Mouse (Mus musculus) intestine, postnatal 0 days (tissue): Measurements from ENCODE around the gene Sh3kbp1. TPM values are rescaled to one million over a fixed set of nuclear protein-coding genes. Genes with fewer than 3 reads are reported as not detected.

ENCODE experiments used
- ATAC-seq: fragments of 200-750 bp; cut with Nextera tagmentation; 2 replicates; pipeline ENCODE4 v1.8.0; 2017; ENCODE audit warnings: mild to moderate bottlenecking, moderate TSS enrichment, moderate library complexity
- H3K27ac ChIP-seq: fragments of 300-500 bp; sonication (generic); 2 replicates; pipeline ENCODE4 v1.5.1; 2014; ENCODE audit warnings: mild to moderate bottlenecking, low read depth, low read length, moderate library complexity
- H3K27me3 ChIP-seq: fragments of 300-500 bp; sonication (generic); replicated peaks from 2 replicates; pipeline ENCODE4 v1.6.1; 2014; ENCODE audit warnings: low read length, mixed read lengths; ENCODE audit not compliant: control insufficient read depth, insufficient read depth
- H3K36me3 ChIP-seq: fragments of 300-500 bp; sonication (generic); 2 replicates; pipeline ENCODE4 v1.6.1; 2014; ENCODE audit warnings: mild to moderate bottlenecking, moderate library complexity; ENCODE audit not compliant: control insufficient read depth, insufficient read depth
- H3K4me1 ChIP-seq: fragments of 300-500 bp; sonication (generic); replicated peaks from 2 replicates; pipeline ENCODE4 v1.6.1; 2014; ENCODE audit warnings: antibody characterized with exemption, low read length, mixed read lengths; ENCODE audit not compliant: control insufficient read depth, insufficient read depth
- H3K4me2 ChIP-seq: fragments of 300-500 bp; sonication (generic); replicated peaks from 2 replicates; pipeline ENCODE4 v1.6.1; 2014; ENCODE audit warnings: low read depth, mild to moderate bottlenecking, moderate library complexity
- H3K4me3 ChIP-seq: fragments of 300-500 bp; sonication (generic); 2 replicates; pipeline ENCODE4 v1.5.1; 2014; ENCODE audit warnings: low read depth, low read length
- H3K9ac ChIP-seq: fragments of 300-500 bp; sonication (generic); 2 replicates; pipeline ENCODE4 v1.6.1; 2014; ENCODE audit warnings: mild to moderate bottlenecking, low read depth, low read length
- H3K9me3 ChIP-seq: fragments of 300-500 bp; sonication (generic); 2 replicates; pipeline ENCODE4 v1.6.1; 2016; ENCODE audit warnings: mixed run types; ENCODE audit not compliant: control insufficient read depth
- CTCF ChIP-seq: sonication (generic); IDR thresholded peaks from 2 replicates; pipeline ENCODE4 v1.5.1; 2016; ENCODE audit warnings: low read depth, mild to moderate bottlenecking, control low read depth, antibody characterized with exemption, moderate library complexity
- WGBS: fragments of 180-500 bp; shearing (Covaris S2); extraction: QIAGEN DNeasy Blood & Tissue Kit; methylation state at CpG from one replicate; pipeline ENCODE4 v1.1.7; 2014; 5-methylcytosine and 5-hydroxymethylcytosine counted together
- polyA plus RNA-seq: library from polyadenylated mRNA; unstranded; fragments of >200 nt; fragmentation: Nextera tagmentation; extraction: Ambion mirVana; gene quantifications from 2 replicates; pipeline ENCODE4 v1.2.1, GENCODE M21; 2015

Sh3kbp1 gene
- polyA plus RNA-seq, 1 experiment from 2014 or later: 7.7 TPM

DNA sequence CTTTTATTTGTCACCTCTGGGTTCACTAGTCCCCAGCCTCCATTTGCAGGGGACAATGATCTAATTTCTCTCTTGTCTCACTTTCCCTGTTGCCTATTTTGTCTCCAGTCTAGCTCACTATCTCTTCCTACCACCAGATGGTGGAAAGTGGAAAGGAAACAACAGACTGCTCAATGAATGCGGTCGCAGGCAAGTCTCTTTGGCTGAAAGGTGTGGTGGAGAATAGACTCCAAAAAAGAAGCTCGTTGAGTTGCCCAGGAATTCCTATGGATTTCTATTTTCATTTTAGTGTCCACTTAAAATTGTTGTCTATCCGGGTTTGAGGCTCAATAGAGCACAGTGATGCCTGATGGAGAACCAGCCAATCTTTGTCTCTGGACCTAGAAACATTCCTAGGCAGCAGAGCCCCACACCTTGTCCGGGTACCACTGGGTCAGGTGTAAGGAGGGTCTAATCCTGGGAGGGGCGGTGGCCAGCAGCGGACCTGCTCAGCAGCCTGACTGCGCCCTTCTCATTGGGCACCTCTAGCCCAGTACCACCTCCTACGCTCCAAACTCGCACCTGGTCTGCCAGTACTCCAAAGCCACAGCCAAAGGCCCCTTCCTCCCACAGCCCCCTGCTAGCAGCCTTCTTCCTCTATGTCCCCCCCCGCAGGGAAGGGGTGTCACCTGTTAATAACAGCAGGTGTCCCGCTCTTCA, 715 bp upstream of the Sh3kbp1 start:
- no peak overlapping the region for H3K27ac ChIP-seq
- peak overlapping the region; percentile 43 for H3K4me3 ChIP-seq
- peak; percentile 71 for TF ChIP-seq CTCF
- H3K9ac ChIP-seq: no peak overlapping the region
- peak overlapping the region; percentile 63 for H3K4me2 ChIP-seq
- 0 out of 2 replicates have a peak, but pooled peaks cover 7% of the 10 kb centered on the region for H3K27me3 ChIP-seq
- WGBS: 21% methylated on average over 11 of the region's 12 CpGs
- peak; percentile 15; the same call in 1 of the 2 replicates for ATAC-seq
- H3K36me3 ChIP-seq: no peaks in the 10 kb centered on the region
- H3K9me3 ChIP-seq: no peaks in the 10 kb centered on the region
- no peaks in the 10 kb centered on the region for H3K4me1 ChIP-seq

DNA sequence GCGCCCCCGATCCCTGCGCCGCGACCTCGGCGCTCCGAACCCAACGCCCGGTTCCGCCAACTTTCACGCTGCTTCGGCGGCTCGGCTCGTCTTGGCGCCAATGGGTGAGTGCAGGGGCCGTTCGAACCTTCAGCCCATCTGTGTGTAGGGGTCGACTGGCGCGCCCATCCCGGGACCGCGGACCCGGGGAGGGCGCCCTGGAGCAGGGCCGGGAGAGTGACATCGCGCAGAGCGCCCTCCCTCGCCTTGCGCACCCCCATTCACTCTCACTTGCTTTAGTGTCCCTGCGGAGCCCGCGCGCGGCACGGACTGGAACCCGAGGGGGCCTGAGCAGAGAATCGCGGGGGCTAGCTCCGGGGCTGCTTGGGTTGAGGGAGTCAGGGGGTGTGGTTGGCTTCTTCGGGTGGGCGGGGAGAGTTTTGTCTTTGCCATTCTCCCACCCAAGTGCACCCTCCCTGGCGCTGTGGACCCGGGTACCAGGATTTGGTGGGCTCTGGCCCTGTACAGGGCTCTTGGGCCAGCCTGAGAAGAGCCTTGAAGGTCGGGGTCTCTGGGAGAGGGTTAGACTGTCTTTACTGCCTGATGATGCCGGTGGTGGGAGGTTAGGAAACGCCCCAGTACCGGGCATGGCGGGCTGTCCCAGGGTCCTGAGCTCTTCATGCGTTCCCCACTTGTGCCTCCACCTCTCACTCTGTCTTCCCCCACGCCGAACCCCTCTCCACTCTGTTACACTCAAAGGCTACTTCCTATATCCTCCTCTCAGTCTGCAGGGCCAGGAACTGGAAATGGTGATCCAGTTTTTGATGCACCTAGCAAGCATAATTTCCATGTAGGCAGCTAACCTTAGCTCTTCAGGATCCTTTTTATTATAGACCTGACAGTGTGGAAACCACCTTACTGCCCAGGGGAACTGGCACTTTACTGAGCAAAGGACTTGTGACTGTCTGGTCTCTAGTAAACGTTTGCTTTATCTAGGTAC, 805 bp downstream of the Sh3kbp1 start:
- no peaks in the 10 kb centered on the region for H3K4me1 ChIP-seq
- no peak; the same call in 1 of the 2 replicates for TF ChIP-seq CTCF
- peak overlapping the region; percentile 43 for H3K4me3 ChIP-seq
- 21% methylated on average over 49 of the region's 56 CpGs for WGBS
- peak; percentile 49 for ATAC-seq
- H3K9me3 ChIP-seq: no peaks in the 10 kb centered on the region
- no peaks in the 10 kb centered on the region for H3K36me3 ChIP-seq
- peak overlapping the region; percentile 63 for H3K4me2 ChIP-seq
- H3K9ac ChIP-seq: peak overlapping the region; percentile 43
- no peak overlapping the region for H3K27ac ChIP-seq
- H3K27me3 ChIP-seq: 0 out of 2 replicates have a peak, but pooled peaks cover 7% of the 10 kb centered on the region

DNA sequence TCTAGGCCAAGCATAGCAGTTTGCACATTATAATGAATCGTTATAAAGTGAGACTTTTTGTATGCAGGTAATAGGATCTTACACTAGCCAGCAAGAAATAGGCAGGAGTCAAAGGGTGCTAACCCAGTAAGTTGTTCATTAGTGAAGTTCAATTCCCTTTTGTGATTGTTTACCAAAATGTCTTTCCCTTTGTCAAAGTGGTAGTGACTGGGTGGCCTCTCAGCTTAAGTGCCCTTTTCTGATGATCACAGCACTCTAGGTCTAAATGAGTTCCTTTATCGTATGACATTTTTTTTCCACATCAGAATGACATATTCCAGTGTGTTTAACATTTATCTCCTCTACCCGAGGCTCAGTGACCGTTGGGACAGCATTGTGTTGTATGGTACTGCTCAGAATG, 1.6 kb downstream of the Sh3kbp1 start:
- no peak for TF ChIP-seq CTCF
- Histone ChIP-seq H3K36me3 (no peaks in the 10 kb centered on the region), H3K4me3 (peak overlapping the region; percentile 43), H3K9me3 (no peaks in the 10 kb centered on the region), H3K9ac (no peak overlapping the region), H3K4me1 (no peaks in the 10 kb centered on the region), H3K4me2 (peak overlapping the region; percentile 63), H3K27ac (no peak overlapping the region), H3K27me3 (0 out of 2 replicates have a peak, but pooled peaks cover 7% of the 10 kb centered on the region)
- ATAC-seq: no peak
- 44% methylated on average over 4 of the region's 4 CpGs for WGBS

DNA sequence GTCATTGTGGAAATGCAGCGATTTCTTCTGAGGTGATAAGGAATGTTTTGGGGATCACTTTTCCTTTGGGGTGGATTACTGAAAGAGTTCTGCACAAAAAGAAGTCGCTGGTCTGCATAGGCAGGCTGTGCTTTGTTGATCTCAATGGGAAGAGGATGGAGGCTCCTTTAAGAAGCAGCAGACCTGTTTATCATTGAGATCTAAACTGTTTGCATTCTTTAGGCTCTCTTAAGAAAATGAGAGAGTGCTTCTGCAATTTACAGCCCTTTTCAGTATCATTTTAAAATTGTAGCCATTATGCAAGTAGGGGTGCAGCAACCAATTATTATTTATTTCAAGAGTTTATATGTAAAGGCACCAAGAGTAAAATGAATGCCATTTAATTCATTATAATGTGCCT, 2.1 kb downstream of the Sh3kbp1 start:
- Histone ChIP-seq H3K36me3 (no peaks in the 10 kb centered on the region), H3K9me3 (no peaks in the 10 kb centered on the region), H3K4me1 (no peaks in the 10 kb centered on the region), H3K27ac (no peak overlapping the region), H3K9ac (no peak overlapping the region), H3K27me3 (0 out of 2 replicates have a peak, but pooled peaks cover 7% of the 10 kb centered on the region), H3K4me2 (0 out of 2 replicates have a peak overlapping the region, but pooled peaks have one; percentile 63), H3K4me3 (no peak overlapping the region)
- 46% methylated on average over 2 of the region's 2 CpGs for WGBS
- TF ChIP-seq CTCF: no peak
- no peak for ATAC-seq

DNA sequence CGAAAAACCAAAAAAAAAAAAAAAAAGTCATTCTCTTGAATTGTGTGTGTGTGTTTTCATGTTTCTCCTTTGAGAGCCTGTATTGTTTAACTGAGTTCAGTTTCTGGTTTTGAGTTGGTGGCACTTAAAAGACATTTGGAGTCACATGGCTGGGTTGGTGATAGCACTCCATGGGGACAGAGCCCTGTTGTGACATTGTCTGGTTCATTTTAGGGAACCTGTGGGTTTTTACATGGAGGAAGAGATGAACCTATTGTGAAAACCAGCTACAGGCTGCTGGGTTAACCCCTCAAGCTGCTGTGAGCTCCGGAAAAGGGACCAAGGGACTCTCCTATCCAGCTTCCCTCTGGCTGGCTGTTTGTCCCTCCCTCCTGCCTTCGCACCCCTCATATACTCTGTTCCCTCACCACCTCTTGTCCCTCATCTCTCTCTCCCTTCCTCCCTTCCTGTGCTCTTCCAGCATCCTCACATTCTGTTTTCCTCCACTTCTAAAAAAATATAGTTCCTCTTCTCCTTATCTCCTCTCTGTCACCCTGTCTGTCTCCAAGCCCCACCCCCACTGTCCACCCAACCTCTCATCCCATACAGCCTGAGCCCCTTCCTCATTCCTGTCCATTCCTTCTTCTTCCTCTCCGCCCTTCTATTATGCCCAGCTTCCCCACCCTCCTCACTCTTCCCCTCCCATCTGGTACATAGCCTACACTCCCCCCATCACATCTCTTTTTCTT, 11.6 kb downstream of the Sh3kbp1 start:
- H3K27me3 ChIP-seq: no peaks in the 10 kb centered on the region
- no peak overlapping the region for H3K9ac ChIP-seq
- no peaks in the 10 kb centered on the region for H3K4me1 ChIP-seq
- H3K36me3 ChIP-seq: no peaks in the 10 kb centered on the region
- ATAC-seq: no peak
- no peaks in the 10 kb centered on the region for H3K9me3 ChIP-seq
- TF ChIP-seq CTCF: no peak
- no peak overlapping the region for H3K27ac ChIP-seq
- no peak overlapping the region for H3K4me2 ChIP-seq
- no peak overlapping the region for H3K4me3 ChIP-seq
- 75% methylated on average over 4 of the region's 4 CpGs for WGBS
